Mouse (Mus musculus): ENCODE data around the gene Abi3bp.

Abi3bp gene

DNA sequence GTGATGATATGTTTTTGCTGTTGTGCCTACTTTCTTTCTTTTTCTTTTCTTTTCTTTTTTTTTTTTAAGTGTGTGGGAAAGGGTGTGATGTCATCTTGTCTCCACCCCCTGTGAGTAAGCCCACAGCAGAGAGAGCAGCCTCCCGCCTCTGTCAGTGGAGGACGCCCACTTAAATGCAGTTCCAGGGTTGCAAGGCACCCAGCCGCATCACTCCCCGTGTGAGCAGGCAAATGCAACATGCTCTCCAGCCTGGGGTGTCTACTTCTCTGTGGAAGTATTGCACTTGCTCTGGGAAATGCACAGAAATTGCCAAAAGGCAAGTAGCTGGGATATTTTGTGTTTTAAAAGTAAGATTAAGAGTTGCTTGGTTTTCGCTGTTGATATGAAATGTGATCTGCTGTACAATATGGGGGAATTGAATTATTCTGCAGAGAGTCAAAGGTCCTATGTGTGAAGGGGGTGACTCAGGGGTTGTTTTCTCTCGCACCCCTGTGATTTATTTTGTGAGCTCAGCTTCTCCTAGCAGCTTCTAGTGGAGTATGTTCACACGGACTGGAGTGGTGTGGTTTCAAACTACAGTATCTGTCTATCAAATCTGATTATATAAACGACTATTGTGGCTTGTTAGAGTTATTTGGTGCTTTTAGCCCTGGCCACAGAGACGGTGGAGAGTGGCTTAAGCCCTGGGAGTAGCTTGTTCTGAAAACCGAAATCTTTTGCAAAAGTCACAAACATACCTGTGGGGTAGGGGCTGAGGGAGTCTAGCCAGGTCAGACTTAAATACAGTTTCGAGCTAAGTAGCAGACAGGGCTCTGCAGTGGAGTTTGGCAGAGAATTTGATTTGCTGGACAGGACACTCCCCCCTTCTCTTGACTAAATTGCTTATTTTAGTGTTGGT lies at the start of gene Abi3bp:
Gene Abi3bp, plus strand, starts transcription at position 202 of the 898 bp plus-strand sequence.
- no peak for DNase-seq (ENCODE audit: low read depth, low spot score)

DNA sequence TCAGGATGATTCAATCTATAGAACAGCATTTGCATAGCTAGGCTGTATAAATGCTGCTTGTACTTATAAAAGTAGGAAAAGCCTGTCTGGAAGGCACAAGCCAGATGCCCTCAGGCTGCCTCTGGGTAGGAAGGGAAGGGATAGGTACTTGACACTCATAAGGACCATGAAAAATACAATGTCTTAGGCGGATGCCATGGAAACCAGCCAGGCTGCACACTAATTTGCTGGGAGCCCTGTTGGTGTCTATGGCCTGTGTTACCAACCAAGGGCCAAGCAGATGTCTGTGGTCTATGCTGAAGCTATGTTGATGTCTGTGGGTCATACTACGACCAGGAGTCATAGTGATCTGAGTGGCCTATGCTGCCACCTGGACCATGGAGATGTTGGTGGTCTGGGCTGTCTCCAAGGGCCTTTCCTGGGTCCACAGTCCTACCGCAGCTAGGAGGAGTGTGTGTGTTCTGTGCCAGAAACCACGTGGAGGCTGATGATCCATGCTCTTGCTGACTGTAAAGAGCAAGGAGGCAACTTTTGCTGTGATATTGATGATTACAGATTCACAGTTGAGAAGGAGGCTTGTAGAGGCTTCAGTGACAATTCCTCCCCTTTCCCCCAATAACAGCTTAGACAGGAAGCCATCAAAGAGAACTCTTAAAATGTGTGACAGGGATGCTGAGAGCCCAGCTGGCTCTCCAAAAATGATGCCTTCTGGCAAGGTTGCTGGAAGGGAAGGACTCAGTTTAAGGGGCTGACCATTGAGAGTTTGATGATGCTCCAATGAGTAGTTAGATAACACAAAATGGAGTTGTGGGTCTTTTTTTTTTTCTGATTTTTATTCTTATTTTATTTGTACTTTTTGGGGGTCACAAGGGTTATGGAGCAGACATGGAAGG lies 42.1 kb upstream of the Abi3bp start:
- DNase-seq (ENCODE audit: low read depth, low spot score): no peak

DNA sequence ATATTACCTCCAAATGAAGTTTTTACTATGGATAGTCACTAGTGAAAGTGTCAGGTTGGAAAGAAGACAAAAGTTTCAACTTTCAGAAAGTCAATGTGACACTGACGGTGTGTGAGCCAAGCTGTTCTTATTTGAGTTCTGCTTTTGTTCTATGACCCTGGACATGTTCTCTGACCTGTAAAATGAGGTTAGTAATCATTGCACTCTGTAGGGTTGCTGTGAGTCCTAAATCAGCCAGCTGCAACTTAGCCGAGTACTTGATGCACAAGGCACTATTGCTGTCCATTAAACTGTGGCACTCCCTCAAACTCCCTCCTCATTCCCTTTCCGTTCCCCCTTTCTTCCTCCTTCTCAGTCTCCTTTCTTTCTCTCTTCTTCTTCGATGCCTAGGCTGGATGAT lies 37.4 kb upstream of the Abi3bp start:
- DNase-seq (ENCODE audit: low read depth, low spot score): no peak

DNA sequence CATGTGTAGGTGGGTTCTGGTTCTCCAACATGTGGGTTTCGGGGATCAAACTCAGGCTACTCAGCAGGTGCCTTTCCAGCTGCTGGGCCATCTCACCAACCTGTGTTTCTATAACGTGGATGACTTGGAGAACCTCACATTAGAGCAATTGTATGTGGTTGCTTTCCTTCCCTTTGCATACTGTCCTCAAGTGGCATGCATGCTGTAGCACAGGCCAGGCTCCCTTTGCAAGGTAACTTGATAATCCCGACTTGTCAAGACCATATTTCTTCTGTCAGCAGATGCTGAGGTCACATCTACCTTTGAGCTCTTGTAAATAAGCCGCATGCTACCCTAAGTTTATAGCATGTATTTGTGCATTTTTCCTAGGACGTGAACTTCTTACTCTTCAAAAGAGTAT lies 36.6 kb upstream of the Abi3bp start:
- DNase-seq (ENCODE audit: low read depth, low spot score): no peak

DNA sequence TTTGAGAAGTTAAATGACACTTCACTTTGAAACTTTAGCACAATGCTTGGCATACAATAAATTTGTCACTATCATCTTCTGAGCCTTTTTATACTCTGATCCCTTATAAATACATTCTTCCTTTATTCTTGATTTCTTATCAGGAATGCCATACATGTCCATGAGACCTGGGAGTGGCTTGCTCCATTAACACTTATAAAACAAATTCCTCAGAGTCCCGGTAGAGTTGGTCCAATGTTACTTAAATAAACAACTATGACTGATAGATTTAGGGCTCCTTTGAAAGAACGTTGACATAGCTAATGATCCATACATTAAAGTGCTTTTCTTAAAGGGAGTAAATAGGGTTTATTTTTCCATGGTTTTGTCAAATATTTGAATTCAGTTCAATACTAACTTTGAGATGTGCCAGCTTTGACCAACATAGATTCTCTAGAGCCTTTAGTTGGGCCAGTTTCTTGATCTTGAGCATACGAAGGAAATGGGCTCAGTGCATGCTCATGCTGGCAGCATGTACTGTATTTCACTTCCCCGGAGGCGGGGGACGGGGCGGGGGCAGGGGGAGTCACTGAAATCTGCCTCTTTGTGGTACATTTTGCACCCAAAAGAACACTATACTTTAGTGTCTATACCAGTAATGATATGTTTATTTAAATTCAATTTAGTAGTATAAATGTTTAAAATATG lies 35.9 kb upstream of the Abi3bp start:
- DNase-seq (ENCODE audit: low read depth, low spot score): no peak

DNA sequence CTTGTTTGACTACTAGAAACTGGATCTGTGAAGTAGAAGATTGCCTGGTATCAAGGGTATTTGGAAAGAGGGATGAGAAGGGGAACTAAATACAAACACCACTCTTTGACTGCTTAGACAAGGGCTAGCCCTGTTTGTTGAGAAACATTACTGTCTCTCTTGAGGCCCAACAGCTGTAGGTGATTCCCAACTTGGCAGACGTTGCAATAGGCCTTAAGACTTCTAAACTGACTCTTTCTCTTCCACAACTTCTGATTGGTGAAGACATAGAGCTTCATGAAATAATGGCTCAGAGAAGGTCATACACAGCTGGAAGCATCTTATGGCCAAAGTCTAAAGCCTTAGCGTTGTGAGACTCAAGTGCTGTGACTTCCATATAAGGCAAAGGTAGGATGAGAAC lies 26.2 kb upstream of the Abi3bp start:
- DNase-seq (ENCODE audit: low read depth, low spot score): no peak

DNA sequence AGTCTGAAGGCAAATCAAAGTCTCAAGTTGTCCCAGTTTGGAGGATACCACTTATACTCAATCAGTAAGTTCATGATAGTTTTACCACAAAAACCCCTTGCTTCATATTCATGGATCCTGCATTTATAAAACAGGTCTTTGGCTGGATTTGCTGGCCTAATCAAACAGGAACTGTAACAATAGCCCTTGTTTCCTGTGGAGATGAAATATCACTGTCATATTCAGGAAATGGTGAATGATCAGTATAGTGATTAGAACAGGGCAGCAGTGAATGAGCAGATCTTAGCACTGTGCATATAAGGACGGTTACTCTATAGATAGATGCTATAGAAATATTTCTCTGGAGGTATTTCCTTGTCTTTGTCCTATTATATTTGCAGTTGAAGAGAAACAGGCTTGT lies 25.8 kb upstream of the Abi3bp start:
- DNase-seq (ENCODE audit: low read depth, low spot score): no peak

DNA sequence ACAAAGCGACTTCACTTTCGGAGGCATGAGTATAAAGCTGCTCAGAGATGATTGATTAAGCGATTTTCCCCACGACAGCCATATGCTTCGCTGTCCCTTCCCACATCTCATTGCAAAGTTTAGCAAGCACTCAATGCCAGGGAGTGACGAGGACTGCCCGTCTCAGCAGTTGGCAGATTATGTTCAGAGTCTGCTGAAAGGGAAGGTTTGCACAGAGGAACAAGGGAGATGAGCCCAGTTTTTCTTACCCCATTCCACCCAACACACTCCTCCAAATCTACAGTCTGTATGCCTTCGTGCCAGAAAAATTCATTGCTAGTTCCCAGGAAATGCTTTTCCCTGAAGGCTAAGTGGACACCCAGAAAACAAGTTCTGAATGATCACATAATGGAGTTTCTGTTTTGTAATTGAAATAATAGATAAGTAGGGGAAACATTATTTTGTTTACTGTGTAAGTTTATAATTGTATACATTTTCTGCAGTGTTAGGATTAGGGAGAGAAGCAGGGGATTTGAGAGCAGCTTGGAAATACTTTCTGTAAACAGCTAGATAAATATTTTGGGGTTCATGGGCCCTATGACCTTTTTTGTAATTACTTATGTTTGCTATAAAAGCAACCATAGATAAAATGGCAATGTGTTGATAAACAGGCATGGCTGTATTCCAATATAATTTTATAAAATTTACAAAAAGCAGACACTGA lies 19.5 kb upstream of the Abi3bp start:
- DNase-seq (ENCODE audit: low read depth, low spot score): no peak

DNA sequence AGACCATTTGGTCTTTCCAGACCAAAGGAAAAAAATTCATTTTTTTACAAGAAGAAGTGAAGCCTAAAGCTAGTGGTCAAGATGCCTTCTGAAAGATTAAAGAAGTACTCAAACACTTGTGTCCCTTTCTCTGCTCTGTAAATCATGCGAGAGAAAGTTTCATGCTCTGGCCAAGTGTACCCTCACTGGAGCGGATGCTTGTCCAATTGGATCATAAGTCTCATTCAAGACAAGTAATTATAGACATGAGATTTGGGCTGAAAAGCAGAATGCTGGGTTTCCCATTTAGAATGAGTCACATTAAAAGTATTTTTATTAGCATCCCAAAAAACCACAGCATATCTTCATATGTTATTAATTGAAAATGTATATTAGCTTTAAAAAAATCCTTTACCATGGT lies 4.5 kb upstream of the Abi3bp start:
- DNase-seq (ENCODE audit: low read depth, low spot score): no peak

DNA sequence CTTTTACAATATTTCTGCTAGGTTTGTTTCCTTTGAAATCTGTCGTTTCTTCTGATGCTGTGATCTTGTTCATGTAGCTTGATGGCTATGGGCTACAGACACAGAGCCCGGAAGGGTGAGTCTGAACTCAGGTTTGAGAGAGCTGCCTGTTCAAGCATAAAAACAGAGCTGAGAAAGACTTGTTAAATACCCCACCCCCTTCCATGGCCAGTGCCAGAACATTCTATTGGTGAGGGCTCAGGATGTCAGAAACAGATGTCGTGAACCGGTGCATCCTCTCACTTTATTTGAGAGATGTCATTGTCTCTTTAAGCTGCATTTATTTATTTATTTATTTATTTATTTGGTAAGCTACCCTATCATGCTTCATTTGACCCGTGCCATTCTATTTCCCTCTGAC lies 2.0 kb upstream of the Abi3bp start:
- no peak for DNase-seq (ENCODE audit: low read depth, low spot score)

DNA sequence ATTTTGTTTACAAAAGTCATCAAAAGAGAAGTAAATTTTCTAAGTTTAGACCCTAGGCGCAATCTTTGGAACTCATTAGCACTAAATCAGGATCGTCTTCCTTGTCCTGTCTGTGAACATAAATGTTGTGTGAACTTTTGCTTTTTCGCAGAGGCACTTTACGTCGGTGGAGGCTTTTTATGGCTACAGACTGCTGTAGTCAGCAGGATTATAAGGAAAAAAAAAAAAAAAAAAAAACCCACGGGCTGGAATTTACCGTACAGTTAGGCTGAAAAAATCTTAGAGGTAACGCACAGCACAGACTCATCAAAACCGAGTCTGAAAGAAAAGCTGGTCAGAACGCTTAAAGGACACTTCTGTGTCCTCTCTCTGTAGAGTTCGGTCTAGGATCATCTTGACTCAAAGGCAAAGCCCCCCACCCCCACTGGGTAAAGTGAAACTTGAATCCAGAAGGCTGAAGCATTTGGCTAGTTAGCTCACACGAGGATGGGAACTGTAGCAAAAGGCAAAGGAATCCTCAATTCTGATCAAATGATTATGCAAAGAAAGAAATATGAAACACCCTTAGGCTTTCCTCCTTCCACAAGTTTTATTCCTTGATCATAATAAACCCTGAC lies 1.0 kb downstream of the Abi3bp start:
- no peak for DNase-seq (ENCODE audit: low read depth, low spot score)

DNA sequence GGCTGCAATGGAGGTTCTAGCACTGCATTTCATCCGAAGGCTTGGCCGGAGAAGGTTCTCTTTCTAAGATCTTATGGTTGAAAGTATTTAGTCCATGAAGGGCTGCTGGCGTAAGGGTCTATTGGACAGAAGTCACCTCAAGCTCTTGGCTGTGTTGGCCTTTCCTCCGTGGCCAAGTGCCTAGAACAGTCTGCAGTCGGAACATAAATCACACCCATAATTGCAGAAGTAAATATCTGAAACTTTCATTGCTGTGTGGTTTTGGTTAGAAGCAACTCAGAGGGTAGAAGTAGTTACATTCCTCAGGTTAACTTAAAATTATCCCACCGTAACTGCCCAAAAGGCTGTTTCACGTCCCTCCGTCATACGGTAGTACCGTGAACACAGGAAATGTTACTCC lies 5.8 kb downstream of the Abi3bp start:
- no peak for DNase-seq (ENCODE audit: low read depth, low spot score)

DNA sequence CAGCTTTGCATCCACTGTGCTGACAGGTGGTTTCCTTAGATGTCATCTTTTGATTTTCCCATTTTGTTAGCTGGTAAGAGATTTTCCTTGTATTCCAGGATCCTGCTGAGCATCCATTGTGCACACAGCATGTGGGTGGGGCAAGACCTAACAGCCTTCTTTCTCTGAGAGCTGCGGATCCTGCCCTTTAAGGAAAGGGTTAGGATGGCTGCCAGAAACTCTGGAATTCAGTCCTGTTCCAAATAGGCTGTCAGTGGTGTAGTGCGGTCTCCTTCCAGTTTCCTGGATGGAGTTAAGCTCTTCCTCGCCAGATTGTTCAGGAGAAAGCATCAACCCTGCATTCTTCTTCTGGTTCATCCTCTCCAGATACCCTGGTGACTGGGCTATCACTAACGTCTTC lies 8.8 kb downstream of the Abi3bp start:
- no peak for DNase-seq (ENCODE audit: low read depth, low spot score)

DNA sequence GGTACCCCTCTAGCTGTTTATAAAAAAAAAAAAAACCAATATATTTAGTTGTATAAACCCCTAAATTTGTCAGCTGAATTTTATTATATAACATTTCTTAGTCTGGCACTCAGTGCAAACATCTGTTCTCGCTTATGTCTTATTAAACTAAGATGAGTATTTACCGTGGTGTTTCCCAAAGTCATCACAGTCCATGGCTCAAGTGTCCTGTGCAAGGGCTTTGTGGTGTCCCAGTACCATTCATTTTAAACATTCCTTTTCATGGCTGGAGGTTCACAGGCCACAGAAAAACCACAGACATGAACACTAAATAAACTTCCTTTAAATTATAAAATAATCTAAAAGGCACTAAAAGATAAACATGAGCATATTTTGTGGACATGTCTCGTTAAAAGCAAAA lies 13.2 kb downstream of the Abi3bp start:
- DNase-seq (ENCODE audit: low read depth, low spot score): no peak

DNA sequence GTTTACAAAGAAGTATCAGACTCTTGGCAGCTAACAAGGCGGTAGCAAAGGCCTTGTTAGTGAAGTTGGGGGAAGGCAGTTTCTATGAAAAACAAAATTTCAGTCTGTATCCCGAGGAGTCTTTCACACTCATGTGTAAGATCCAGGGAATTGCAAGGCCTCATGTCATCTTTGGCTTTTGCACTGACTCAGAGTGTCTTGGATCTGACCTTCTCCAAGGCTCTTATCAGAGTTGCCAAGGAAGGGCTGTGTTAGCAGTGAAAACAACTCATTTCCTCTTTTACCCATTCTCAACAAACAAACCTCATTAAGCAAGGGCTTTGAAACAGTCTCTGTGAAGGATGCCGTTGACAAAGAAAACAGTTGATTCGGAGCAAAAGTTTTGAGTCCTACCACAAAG lies 17.6 kb downstream of the Abi3bp start:
- DNase-seq (ENCODE audit: low read depth, low spot score): no peak

DNA sequence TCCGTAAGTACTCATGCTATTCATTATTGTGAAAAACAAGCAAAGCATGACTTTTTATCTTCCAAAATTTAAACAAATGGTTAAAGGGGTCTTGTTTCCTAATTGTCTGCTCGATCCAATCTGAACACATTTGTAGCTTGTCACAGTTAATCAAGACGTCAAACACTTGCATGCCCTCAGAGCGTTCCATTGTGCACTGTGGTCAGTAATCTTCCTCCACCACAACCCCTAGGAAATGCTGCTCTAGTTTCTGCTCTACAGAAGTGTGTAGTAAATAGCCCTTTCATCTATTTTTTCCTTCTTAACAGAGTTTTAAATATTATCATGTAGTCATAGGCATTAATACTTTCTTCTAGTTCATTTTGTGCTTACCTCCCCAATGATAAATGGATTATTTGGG lies 19.1 kb downstream of the Abi3bp start:
- no peak for DNase-seq (ENCODE audit: low read depth, low spot score)

DNA sequence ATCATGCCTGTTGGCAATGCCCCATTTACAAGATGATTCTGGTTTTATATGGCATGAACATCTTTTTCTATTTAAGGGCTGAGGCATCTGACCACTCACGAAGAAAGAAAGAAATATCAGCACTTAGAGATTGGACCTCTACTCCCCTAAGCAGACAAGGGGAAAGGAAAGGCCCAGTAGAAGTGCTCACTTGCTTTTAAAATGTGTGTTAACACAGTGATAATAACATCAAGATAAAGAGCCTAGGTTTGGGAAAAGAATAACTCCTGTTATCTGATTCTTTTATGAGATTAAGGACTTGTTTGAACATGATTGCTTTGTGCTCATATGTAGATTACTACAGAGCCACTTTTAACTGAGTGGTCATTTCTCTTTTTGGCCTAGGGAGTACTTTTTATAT lies 21.0 kb downstream of the Abi3bp start:
- no peak for DNase-seq (ENCODE audit: low read depth, low spot score)

DNA sequence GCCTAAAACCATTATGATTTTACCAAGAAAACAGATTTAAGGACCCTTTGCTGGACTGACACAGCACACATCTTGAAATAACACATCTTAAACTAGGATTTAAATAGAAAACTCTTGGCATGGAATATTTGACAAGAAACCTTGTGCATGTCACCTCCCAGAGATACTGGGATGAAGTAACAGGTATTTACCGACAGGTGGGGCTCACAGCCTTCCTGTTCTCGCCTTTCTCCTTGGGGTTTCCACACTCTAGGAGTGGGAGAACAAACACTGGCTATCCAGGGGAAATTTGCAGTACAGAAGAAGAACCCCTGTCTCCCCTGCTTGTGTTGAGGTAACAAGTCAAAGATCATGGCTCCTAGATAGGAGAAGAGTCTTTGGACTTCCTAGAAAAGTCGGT lies 22.8 kb downstream of the Abi3bp start:
- DNase-seq (ENCODE audit: low read depth, low spot score): no peak

DNA sequence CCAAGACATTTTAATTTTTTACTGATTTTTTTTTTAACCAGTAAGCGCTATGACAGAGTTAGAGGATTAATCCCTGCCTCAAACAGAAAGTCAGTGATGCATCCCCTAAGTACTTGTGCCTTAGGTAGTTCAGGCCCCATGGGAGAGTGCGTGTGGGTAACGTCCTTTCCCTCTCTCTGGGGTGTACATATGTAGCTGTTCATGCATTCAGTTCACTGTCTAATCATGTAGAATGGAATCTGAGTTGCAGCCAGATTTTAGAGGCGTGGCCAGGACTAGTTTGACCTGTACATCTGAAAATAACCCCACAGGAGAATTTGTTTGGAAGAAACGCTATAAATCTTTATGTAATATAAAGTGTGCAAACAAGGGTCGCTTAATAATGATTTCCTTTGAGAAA lies 23.4 kb downstream of the Abi3bp start:
- no peak for DNase-seq (ENCODE audit: low read depth, low spot score)

DNA sequence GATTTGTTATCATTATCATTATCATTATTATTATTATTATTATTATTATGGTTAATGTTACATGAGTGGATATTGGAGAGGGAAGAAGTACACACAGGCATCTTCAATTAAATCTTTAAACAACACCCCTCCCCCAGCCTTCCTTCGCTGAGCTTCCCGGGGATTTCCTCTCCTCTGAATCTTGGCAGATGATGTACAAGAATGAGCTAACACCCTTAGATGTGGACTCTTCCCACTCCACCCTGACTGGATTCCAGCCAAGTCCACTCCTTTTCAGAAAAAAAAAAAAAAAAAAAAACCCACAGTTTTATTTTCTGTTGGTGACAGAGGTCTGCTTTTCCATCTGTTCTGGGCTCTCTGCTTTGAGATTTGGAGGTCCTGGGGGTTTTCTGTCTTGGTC lies 23.8 kb downstream of the Abi3bp start:
- DNase-seq (ENCODE audit: low read depth, low spot score): no peak

DNA sequence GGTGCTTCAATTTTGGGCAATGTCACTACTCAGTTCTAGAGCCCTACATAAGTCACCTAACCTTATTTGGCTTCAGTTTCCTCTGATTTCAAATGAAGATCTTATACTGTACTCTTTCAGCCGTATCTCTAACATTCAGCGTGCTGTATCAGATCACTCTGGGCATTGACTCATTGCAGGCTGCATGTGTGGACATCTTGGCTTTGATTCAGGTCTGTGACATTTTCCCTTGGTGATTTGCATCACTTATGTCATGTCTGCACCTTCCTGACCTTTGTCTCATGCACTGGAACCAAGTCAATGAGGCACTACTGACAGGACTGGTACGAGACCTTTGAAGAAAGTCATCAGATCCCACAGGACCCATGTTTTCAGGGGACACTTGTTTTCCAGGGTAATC lies 24.5 kb downstream of the Abi3bp start:
- no peak for DNase-seq (ENCODE audit: low read depth, low spot score)
